Mouse (Mus musculus) right cerebral cortex, adult 18-20 months (tissue): ENCODE data around the gene Rock2.
A peak's percentile ranks its signal among the peaks of the same experiment; 100 is the strongest.

Source experiments
- DNase-seq: peaks from one replicate; pipeline ENCODE4 v3.0.0; 2022; ENCODE audit warnings: mixed read lengths

Rock2 gene

GRCm38 (mm10) chr12:16907282-16907846, 12.7 kb downstream of the Rock2 start:
- no peak for DNase-seq

- DNase-seq: no peak
Observed at GRCm38 (mm10) chr12:16907953-16908648, 13.4 kb downstream of the Rock2 start.

- no peak for DNase-seq
Observed at GRCm38 (mm10) chr12:16911524-16911923, 16.8 kb downstream of the Rock2 start.

- no peak for DNase-seq
Observed at GRCm38 (mm10) chr12:16912600-16912999, 17.9 kb downstream of the Rock2 start.

GRCm38 (mm10) chr12:16920186-16920860, 25.6 kb downstream of the Rock2 start:
- DNase-seq: no peak

GRCm38 (mm10) chr12:16927889-16928288, 33.2 kb downstream of the Rock2 start:
- no peak for DNase-seq

GRCm38 (mm10) chr12:16934423-16934822, 39.7 kb downstream of the Rock2 start:
- DNase-seq: no peak

GRCm38 (mm10) chr12:16941976-16942375, 47.3 kb downstream of the Rock2 start:
- no peak for DNase-seq

GRCm38 (mm10) chr12:16948239-16948638, 53.5 kb downstream of the Rock2 start:
- DNase-seq: no peak

GRCm38 (mm10) chr12:16958851-16959250, 64.2 kb downstream of the Rock2 start:
- DNase-seq: no peak

- DNase-seq: no peak
Observed at GRCm38 (mm10) chr12:16963354-16963753, 68.7 kb downstream of the Rock2 start.

- no peak for DNase-seq
Observed at GRCm38 (mm10) chr12:16966811-16967210, 72.1 kb downstream of the Rock2 start.

GRCm38 (mm10) chr12:16977120-16977519, 82.4 kb downstream of the Rock2 start:
- DNase-seq: no peak

GRCm38 (mm10) chr12:16985778-16986177, 91.1 kb downstream of the Rock2 start:
- DNase-seq: no peak

- no peak for DNase-seq
Observed at GRCm38 (mm10) chr12:16991376-16991775, 96.7 kb downstream of the Rock2 start.

GRCm38 (mm10) chr12:16992355-16992754, 97.7 kb downstream of the Rock2 start:
- no peak for DNase-seq

GRCm38 (mm10) chr12:16994291-16994690, 99.6 kb downstream of the Rock2 start:
- DNase-seq: no peak

GRCm38 (mm10) chr12:16996281-16996680, 101.6 kb downstream of the Rock2 start:
- DNase-seq: no peak

- DNase-seq: no peak
Observed at GRCm38 (mm10) chr12:16996886-16997462, 102.3 kb downstream of the Rock2 start.

GRCm38 (mm10) chr12:16999146-16999545, 104.5 kb downstream of the Rock2 start:
- no peak for DNase-seq

GRCm38 (mm10) chr12:16999739-17000497, 105.2 kb downstream of the Rock2 start, which contains the start of gene Pqlc3:
Pqlc3 (minus strand) TSS chr12:17000408.
- peak; percentile 82 for DNase-seq

GRCm38 (mm10) chr12:17000628-17001027, 105.9 kb downstream of the Rock2 start:
- no peak for DNase-seq

- no peak for DNase-seq
Observed at GRCm38 (mm10) chr12:17001211-17001610, 106.5 kb downstream of the Rock2 start.
